Mouse (Mus musculus) cerebellum, adult 9-10 months (tissue): ENCODE measurements at regions not wholly inside any gene's neighbourhood (a gene's known extent, or its start where the extent isn't known, plus 50 kb on each side); places are given as distances from the start of the nearest gene placed in this dataset.
A peak's percentile ranks its signal among the peaks of the same experiment; 100 is the strongest.

Source experiments
- DNase-seq: peaks from one replicate; pipeline ENCODE4 v3.0.0; 2022

DNA sequence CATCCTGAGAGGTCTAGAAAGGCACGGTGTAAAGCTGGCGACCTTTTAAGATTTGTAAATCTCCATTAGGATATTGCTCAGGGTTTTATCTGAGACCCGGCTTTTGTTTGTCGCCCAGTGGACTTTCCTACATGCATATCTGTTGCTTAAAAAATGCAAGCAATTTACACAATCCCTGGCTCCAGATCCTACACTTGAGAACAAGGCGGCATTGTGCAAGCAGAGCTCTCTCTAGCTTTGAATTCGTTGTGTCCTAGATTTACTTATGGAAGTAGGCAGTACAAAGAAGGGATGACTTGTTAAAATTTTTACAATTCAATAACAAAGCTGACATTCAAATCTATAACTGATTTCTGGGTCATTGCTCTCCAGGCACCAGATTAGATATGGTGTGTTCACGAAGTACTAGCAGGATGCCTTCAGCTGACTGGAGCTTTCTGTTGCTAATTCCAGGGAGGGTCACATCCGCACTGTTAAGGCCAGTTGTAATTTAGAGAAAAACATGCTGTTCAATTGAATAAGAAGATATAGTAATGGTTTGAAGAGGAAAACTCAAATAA is 62.2 kb upstream of the Teddm2 start:
- DNase-seq: no peak

DNA sequence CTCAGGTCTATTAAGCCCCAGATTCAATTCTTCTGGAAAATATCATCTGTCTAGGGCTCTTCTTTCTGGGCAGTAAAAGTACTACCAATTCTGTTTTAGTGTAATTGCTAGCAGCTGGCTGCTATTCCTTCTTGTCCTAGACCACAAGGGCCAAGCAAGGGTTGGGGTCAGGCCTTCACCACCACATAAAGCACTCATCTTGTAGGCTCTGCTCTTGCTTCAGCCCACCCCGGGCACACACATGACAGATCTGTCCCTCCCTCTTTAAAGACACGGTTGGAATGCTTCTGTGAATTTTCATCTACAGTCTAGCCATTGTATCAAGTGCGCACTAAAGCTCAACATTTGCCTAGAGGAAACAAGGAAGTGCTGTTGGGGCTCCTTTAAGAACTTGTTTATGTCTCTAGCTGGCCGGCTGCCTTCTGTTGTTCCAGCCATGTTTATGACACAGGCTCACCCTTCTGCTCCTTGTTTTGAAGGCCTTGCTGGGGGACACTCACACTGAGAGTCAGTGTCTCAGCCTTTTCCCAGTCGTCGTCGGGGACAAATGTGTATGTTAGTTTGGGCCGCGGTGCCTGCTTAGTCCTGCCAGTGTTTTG is 63.8 kb upstream of the Teddm2 start:
- no peak for DNase-seq

DNA sequence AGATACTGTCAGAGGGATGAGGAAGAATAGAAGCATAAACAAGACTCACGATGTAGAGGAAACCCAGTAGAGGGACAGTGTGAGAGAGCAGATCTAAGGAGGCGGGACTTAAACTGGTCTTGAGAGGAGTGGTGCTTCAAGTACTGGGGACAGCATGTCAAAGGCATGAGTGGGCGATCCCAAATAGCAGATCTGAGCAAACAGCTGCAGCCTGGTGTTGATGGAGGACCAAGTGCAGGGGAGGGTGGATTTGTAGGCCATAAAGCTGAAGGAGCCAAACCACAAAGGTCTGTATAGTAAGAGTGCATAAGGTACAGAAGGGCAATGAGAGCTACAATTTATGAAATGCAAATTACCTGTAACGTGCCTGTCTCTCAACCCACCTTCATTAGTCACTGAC is 69.4 kb upstream of the Teddm2 start:
- DNase-seq: no peak

DNA sequence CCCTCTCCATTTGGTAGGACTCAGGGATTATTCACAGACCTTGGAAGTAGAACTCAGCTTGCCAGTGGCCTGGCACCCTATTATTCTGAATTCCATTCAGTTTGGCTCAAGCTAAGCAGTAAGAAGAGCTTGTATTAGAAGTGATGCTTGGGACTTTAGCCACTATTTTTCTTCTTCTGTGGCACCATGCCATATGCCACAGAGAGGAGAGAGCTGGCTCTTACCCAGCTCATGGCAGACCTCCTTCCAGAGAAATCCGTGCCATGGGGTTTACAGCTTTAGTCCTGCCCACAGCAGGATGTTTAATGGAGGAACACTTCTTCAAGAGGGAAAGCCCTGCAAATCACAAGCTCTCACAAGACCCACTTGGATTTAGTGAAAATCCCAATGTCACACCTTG is 74.3 kb upstream of the Teddm2 start:
- no peak for DNase-seq

DNA sequence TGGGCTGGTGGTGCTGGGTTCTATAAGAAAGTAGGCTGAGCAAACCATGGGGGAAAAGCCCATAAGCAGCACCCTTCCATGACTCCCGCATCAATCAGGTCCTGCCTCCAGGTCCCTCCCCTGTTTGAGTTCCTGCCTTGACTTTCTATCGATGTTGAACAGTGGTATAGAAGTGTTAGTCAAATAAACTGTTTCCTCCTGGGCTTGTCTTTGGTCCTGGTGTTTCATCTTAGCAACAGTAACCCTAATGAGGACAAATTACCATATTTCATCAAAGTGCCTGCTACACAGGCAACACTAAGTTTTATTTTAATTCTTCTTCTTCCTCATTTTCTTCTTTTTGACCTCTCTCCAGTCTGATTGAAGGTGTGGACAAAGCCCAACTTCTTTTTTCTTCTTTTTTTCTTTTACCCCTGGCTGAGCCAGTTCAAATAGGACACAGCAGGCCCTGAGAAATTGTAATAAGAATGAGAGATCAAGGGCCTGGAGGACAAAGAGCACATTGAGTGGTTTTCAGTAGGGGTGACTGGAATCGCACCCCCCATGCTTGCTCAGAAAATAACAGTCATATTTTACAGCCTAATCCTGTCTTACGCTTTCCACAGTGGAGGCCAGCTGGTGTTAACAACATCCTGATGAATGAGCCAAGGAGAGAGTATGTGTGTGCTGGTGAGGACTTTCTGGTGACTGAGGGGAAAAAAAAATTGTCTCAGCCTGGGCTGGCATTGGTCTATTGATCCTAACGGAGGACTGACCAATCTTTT is 78.1 kb upstream of the Teddm2 start:
- DNase-seq: peak; percentile 7

DNA sequence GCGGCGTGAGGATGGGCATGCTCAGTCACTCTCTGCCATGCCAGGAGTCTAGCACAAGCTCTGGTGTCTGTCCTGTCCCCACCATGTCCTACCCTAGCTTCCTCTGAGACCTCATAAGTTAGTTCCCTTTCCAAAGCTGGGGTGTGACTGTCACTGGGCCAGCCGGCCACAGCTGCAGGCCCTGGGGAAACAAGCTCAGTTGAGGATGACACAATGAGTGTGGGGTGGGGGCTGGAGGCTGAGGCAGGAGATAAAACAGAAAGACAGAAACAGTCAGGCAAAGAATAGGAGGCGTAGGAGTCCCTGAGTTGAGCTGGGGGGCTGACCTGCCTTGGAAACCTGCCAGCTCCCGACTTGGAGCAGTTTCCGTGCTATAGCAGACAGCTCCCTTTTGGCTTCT is 80.9 kb upstream of the Teddm2 start:
- DNase-seq: peak; percentile 5

DNA sequence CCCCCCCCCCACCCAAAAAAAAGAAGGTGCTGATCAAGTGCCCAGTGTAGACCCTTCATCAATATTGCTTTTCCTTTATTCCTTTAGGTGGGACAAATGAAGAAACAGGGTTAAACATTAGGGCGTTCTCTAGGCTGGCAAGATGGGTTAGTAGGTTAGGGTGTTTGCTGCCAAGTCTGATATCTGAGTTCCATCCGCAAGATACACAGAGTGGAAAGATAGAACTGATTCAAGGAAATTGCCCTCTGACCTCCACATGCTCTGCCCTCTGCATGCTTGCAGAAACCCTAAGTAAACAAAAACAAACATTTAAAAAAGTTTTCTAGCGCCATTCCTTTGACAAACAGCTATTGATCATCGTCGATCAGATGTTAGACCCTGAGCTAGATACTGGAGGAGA is 85.6 kb upstream of the Teddm2 start:
- no peak for DNase-seq

DNA sequence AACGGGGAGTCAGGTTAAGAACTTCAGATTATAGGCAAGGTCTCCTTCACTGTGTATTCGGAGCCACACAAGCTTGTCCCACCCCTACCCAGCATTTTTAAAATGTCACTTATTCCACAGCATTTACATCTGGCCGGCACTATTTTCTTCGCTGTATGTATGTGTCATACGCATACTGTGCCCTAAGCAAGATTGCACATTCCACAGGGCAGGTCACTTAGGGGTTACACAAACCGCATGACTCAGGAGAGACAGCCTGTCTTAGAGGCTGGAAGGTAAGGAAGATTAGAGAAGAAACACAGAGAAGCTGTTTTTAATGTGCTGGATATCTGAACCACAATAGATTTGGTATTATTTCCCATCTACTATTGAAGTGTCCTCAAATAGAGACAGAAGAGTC is 86.6 kb upstream of the Teddm2 start:
- no peak for DNase-seq

DNA sequence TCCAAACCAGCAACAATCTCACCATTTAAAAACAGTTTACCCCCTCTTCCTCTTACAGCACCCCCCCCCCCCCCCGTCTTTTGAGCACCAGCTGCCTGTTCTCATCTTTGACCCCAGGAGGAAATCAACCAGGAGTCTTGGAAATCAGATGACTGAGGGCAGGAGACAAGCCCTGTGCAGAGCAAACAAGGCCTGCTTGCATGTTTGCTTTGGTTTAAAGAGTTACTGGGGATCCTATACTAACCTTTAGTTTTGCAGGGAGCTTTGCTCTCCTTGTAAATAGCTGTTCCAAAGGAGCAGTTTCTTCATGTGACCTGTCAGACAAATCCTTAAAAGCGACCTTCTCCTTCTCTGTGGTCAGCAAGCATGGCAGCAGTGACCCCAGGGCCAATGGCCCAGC is 88.3 kb upstream of the Teddm2 start:
- no peak for DNase-seq

DNA sequence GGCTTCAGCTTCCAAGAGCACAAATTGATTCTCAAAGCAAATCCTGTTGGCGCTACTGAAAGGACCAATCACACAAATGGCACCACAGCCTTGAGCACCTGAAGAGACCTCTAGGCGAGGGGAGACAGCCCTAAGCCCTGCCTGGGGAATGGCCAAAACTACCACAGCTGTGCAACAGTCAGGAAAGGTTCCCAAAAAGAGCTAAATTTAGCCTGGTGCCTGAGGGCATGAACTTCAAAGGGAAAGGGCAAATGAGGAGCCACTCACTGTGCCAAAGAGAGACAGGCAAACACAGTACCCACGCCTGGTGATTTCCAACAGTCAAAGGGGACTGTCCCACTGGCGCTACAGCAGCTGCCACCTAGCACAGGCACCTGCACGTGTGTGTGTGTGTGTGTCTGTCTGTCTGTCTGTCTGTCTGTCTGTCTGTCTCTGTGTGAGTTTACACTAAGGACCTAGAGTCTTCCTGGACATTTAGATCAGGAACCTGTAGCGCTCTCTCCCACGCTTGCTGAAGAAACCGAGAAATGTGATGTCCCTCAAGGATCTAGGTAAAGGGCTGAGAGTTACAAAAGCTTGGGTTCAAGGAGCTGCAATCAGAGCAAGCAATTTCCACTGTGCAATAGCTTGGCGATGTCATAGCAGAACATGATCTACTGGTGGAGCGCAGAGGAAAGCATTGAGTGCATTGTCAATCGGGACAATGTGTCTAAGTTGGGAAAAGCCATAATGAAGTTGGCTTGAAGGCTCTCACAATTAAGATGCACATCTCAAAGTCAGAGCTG is 90.8 kb upstream of the Teddm2 start:
- no peak for DNase-seq

DNA sequence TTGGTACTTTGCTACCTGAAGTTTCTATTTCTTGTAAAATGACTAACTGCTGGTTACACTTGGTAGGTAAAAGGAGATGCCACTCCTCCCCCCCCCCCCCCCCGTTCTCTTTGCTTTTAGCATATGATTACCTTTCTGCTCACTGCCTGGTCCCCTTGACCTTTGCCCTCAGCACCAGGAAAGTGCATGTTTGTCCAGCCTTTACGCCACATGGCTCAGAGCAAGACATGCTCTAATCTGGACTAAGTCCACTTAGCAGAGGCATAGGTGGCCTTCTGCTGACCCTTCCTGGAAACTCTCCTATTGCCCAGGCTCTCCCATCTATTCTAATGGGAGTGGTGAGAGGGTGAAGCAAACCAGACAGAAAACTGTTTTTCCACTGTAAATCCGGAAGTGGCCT is 92.4 kb upstream of the Teddm2 start:
- no peak for DNase-seq

DNA sequence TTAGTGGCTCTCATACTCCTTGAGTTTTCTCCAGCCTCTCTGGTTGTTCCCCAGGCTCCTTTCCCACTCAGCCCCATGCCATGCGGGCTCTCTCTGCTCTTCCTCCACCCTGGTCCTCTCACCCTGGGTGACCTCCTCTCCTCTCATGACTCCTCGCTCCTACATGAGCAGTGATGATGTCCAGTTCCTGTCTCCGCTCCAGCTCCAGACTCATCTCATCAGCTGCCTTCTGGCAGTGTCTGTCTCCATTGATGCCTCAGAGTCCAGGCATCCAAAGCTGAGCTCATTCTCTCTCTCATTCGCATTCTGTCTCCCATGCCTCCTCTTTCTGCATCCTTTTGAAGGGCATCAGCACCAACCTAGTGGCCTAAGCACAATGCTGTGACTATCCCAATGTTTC is 94.8 kb upstream of the Teddm2 start:
- DNase-seq: peak; percentile 13

DNA sequence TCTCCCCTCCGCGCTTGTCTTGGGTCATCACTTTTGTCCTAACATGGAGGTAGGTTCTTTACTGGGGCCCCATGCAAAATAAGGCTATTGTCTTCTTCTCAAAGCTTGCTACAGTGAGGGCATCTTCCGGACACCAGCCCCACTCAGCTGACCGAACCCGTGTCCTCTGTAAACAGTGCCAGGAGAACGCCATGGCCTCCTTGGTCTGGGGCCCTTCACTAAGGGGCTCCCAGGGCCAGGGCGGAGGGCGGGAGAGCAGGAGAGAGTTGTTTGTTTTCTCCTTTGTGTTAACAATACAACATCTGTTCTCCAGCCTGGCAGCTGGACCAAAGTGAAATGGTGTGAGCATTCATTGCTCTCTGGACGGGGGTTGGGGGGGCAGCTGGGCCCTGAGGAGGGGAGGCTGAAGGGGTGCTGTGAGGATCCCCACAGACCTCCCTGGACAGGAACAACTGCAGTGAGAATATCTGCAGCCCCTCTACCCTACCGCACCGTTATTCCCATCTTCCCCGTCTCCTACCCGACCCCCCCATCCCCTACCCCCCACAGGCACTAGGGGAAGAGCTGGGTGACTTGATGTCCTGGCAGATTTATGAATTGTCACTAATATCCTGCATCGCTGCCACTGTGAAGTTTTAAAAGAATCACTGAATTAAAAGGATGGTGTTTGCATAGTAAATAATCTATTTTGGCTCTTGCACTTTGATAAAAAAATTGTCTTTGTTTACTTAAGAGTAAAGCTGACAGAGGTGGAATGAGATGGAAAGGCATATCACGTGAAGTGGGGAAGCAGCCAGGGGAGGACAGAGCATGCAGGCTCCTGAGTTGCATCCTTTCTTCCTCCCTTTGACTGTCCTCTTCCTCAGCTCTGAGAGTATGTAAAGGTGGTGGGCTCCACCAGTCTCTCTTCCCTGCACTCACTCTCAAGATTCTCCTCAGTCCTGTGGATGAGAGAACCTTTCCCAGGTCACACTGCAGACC is 97.5 kb upstream of the Teddm2 start:
- peak; percentile 23 for DNase-seq

DNA sequence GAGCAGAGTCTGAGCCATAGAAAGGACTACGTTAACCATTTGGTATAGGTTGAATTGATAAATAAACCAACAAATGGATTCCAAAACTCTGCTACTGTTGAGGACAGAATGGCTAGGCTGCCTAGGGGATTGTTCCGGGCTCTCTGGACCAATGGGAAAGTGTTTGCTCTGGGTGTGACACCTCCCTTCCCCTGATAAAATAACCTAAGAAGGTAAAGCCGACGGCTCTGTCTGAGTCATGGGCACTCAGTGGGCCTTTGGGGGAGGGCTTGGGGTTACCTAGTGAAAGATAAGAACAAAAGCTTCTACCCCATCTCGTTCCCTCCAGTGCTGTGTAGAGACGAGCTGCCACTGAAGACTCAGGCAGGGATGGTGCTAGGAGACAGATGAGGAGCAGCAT is 99.7 kb upstream of the Teddm2 start:
- DNase-seq: no peak

DNA sequence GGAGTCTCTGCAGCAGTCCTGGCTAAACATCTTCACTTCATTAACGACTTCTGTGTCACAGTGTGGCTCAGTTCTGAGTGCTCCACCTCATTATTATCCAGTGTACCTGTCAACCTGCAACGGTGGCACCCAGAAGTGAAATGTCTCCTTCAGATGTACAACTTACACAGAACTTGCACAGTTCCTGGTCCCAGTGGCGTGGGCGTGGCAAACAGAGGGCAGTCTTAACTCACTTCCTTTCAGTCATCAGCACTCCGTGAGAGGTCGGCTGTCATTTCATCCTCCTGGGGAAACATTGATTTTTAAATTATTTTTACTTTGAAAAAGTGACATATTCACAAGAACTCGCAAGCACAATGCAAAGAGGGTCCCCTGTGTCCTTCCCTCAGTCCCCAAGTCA is 103.6 kb upstream of the Teddm2 start:
- no peak for DNase-seq

DNA sequence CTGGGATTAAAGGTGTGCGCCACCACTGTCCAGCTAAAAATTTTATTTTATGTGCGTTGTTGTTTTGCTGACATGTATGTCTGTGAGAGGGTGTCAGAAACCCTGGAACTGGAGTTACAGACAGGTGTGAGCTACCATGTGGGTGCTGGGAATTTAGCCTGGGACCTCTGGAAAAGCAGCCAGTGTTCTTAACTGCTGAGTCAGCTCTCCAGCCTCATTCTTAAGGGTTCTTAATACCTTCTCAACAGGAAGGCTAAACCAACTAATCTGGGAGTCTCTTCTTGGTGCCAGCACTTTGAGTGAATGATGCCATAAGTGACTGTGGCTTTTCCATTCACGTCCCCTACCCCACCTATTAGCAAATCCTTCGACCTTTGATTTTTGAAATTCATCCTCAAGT is 104.6 kb upstream of the Teddm2 start:
- no peak for DNase-seq

DNA sequence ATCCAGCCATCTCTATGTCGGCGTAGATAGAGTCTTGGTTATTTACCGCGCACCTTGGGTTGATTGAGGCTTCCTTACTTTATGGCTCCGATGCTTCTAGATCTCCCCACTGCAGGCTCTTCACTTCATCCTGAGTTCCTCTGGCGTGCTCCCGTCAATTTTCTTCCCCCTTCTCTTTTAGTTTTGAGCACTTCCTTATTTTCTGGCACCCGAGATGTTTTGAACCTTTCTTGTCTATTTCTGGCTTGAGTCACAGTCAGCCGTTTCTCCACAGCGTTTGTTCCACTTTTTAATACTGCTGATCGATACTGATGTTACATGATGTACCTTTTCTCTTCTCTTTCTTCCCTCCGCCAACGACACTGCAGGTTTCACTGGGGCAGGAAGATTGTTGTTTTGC is 106.0 kb upstream of the Teddm2 start:
- no peak for DNase-seq

DNA sequence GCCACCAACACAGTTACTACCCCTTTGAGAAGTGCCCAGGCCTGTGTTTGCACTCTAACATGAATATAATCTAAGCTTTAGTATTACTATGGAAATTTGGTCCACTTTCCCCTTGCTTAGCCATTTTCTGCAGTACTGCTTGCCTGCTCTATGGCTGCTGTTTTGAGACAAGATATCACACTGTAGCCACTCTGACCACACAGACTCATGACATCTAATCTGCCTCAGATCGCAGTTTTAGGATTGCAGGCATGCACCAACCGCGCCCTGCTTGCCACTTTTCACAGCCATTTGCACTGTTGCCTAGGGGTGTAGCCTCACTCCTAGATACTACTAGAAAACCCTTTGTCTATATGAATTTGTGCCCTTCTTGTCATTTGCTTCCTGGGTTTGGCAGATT is 107.4 kb upstream of the Teddm2 start:
- DNase-seq: no peak

DNA sequence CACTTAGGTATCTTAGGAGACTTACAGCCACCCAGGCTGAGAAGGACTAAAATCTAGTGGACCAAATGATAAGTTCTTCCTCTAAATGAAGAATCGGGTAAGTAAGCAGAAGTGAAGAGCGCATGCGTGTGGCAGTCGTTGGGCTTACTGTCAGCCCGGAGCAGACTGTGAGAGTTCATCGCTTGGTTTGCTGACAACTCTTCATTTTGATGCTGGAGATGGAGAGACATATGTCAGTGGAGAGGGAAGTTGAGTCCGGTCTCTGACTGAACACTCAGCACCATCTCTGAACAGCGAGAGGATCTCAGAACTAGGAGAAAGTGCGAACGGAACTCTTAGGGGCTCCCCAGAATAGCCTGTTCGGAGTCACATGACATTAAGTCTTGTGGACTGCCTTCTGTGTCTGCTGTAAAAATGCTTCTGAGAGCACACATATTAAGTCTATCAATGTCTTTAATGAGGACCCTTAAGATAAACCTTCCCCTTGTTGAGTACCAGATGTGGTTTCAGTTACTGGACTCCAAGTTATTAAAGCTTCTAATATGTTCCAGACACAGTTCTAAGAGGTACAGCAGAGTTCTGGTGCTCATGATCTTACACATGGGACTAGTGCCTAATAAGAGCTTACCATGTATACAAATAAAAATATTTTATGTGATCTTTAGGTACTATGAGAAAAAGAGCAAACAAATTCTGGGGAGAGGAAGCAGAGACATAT is 108.7 kb upstream of the Teddm2 start:
- DNase-seq: no peak

DNA sequence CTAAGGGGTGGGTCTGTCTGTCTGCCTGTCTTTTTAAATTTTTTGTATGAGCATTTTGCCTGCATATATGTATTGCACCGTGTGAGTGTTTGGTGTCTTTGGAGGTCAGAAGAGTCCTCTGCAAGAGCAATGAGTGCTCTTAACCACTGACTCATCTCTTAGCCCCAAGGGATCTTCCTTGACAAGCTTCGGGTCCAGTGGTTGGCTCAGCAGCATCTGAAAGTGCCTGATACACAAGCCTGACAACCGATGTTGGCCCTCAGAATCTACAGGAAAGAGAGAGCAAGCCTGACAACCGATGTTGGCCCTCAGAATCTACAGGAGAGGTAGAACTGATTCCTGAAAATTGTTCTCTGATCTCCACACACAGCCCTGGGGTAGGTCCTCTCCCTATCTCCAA is 110.7 kb upstream of the Teddm2 start:
- no peak for DNase-seq

DNA sequence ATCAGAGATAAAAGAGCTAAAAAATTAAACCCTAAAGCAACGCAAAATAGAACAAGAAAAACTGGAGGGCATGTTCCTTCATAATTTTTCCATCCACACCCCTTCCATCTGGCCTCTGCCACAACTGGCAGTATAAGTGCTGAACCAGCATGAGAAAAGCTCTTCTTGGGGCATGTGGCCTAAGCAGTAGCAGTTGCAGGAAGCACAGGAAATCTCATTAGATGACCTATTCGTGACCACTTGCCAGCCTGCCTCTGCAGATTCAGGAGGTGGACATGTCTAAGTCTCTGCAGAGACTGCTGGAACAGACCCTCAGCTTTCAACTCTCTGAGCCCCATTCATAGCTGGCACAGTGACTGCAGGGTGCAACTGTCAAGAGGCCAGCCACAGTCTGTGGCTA is 116.5 kb upstream of the Teddm2 start:
- no peak for DNase-seq

DNA sequence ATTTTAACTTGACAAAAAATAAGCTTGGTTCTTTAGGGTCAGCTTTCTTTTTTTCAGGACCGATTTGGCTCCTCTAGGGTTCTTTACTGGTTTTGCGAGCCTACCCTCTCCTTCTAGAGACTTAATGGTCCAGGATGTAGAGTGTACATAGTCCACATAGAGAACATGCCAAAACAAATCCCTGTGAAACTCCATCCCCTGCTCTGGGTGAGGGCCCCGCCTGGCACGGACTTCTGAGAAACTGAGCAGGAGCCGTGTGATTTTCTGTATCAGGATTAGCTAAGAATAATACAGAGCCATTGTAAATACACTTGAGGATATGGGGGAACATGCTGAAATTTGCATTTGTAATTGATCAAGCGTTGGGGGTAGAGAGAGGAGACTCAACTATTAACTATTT is 118.2 kb upstream of the Teddm2 start:
- no peak for DNase-seq
